Mouse (Mus musculus) forebrain, postnatal 0 days (tissue): ENCODE data around the gene S100a10. TPM values are rescaled to one million over a fixed set of nuclear protein-coding genes. Genes with fewer than 3 reads are reported as not detected.

Experiments
- ATAC-seq: fragments of 200-750 bp; cut with Nextera tagmentation; 2 replicates; pipeline ENCODE4 v1.8.0; 2017; ENCODE audit warnings: mild to moderate bottlenecking, moderate library complexity
- DNase-seq: peaks from one replicate; pipeline ENCODE4 v3.0.0-alpha.2; 2015
- H3K27ac ChIP-seq: fragments of 300-500 bp; sonication (generic); 2 replicates; pipeline ENCODE4 v1.5.1; 2014; ENCODE audit warnings: low read depth, mild to moderate bottlenecking, antibody characterized with exemption, low read length, moderate library complexity, mixed read lengths
- H3K27me3 ChIP-seq: fragments of 300-500 bp; sonication (generic); 2 replicates; pipeline ENCODE4 v1.6.1; 2014; ENCODE audit warnings: mild to moderate bottlenecking, low read length, mixed read lengths; ENCODE audit not compliant: insufficient read depth
- H3K36me3 ChIP-seq: fragments of 300-500 bp; sonication (generic); 2 replicates; pipeline ENCODE4 v1.6.1; 2014; ENCODE audit warnings: mild to moderate bottlenecking, moderate library complexity; ENCODE audit not compliant: insufficient read depth
- H3K4me1 ChIP-seq: fragments of 300-500 bp; sonication (generic); 2 replicates; pipeline ENCODE4 v1.6.1; 2014; ENCODE audit warnings: antibody characterized with exemption; ENCODE audit not compliant: insufficient read depth
- H3K4me2 ChIP-seq: fragments of 300-500 bp; sonication (generic); 2 replicates; pipeline ENCODE4 v1.6.1; 2014; ENCODE audit warnings: low read depth, mild to moderate bottlenecking, moderate library complexity
- H3K4me3 ChIP-seq: fragments of 300-500 bp; sonication (generic); 2 replicates; pipeline ENCODE4 v1.5.1; 2014; ENCODE audit warnings: low read depth, low read length, mixed read lengths
- H3K9ac ChIP-seq: fragments of 300-500 bp; sonication (generic); 2 replicates; pipeline ENCODE4 v1.6.1; 2014; ENCODE audit warnings: mild to moderate bottlenecking
- H3K9me3 ChIP-seq: fragments of 300-500 bp; sonication (generic); 2 replicates; pipeline ENCODE4 v1.6.1; 2016; ENCODE audit warnings: low read length
- CTCF ChIP-seq: sonication (generic); IDR thresholded peaks from 2 replicates; pipeline ENCODE4 v1.5.1; 2016; ENCODE audit warnings: antibody characterized with exemption, control low read depth, low read depth
- WGBS: fragments of 180-500 bp; shearing (Covaris S2); extraction: QIAGEN DNeasy Blood & Tissue Kit; methylation state at CpG from one replicate; pipeline ENCODE4 v1.1.7; 2014; 5-methylcytosine and 5-hydroxymethylcytosine counted together
- polyA plus RNA-seq: library from polyadenylated mRNA; unstranded; fragments of >200 nt; fragmentation: Nextera tagmentation; extraction: Ambion mirVana; gene quantifications from 2 replicates; pipeline ENCODE4 v1.2.1, GENCODE M21; 2015
- total RNA-seq: library from RNA; depleted of rRNA; stranded (reverse); fragments of >200 nt; gene quantifications from 2 replicates; pipeline ENCODE4 v1.2.3, GENCODE M21; 2014

The S100a10 gene
- total and polyA plus RNA-seq, 2 experiments from 2014 or later, result 139 to 187 TPM

DNA sequence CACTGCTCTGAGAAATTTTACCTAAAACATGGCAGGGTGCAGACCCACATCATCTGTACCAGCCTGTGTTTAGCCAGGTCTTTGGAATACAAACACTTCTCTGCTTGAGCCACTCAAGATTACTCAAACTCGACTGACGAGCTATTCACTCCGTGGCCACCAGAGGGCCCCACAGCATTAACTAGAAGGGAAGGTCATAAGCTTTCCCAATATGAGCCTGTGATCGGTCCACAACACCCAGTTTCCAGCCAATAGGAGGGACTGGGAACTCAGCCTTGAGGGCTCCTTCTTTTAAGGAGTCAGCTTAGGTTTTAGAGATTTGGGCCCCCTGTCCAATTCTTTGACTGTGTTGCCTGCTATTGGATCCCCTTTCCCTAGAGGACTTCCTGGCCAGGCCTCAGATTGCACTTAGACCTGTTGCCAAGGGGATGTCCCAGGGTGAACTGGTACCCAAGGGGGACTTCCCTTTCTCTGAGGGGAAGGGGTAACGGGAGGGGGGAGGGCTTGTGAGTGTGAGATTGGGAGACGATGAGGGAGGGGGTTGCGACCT, 7.7 kb upstream of the S100a10 start:
- DNase-seq, result peak; percentile 81
- 32% methylated on average over 7 of the region's 7 CpGs for WGBS
- H3K36me3 ChIP-seq, result no peaks in the 10 kb centered on the region
- H3K4me2 ChIP-seq, result no peak overlapping the region
- TF ChIP-seq CTCF, result peak; percentile 88
- H3K4me1 ChIP-seq, result no peaks in the 10 kb centered on the region
- no peak overlapping the region for H3K4me3 ChIP-seq
- no peak overlapping the region for H3K27ac ChIP-seq
- no peaks in the 10 kb centered on the region for H3K27me3 ChIP-seq
- no peak overlapping the region for H3K9ac ChIP-seq
- no peaks in the 10 kb centered on the region for H3K9me3 ChIP-seq
- peak; percentile 43 for ATAC-seq

DNA sequence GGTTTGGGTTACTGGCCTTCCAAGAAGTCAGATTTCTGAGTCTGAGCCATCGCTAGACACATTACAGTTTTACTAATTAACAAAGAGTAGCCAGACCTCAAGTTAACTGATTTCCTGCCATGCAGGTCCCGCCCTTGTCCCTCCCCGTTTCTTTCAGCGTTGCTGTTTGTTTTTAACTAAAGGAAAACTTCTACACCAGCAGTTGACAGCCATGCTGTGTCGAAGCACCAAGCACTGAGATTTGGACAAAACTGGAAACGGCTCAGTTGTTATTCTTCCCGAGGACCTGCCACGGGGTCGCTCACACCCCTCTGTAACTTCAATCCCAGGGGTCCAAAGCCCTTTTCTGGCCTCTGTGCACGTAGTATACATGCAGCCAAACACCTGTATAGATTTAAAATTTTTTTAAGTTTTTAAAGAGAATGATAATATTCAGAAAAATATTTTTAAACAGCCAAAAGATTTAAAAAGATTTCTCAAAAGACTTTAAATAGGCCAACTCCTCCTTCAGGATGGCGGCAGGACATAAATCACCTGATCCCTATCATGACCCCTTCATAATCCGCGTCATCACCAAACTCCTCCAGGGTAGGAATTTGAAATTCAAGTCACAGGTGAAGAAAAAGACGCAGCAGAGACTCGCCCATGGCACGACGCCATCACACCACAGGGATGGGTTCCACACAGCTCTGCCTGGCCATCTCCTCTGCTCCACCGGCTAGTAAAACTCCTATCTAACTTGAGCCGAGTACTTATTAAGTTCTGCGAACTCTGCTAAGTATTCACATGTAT, 6.9 kb upstream of the S100a10 start:
- Histone ChIP-seq H3K9me3 (no peaks in the 10 kb centered on the region), H3K4me3 (no peak overlapping the region), H3K27ac (no peak overlapping the region), H3K9ac (no peak overlapping the region), H3K27me3 (no peaks in the 10 kb centered on the region), H3K36me3 (no peaks in the 10 kb centered on the region), H3K4me1 (no peaks in the 10 kb centered on the region), H3K4me2 (no peak overlapping the region)
- WGBS, result 80% methylated on average over 20 of the region's 20 CpGs
- TF ChIP-seq CTCF, result no peak
- no peak for DNase-seq
- no peak for ATAC-seq

DNA sequence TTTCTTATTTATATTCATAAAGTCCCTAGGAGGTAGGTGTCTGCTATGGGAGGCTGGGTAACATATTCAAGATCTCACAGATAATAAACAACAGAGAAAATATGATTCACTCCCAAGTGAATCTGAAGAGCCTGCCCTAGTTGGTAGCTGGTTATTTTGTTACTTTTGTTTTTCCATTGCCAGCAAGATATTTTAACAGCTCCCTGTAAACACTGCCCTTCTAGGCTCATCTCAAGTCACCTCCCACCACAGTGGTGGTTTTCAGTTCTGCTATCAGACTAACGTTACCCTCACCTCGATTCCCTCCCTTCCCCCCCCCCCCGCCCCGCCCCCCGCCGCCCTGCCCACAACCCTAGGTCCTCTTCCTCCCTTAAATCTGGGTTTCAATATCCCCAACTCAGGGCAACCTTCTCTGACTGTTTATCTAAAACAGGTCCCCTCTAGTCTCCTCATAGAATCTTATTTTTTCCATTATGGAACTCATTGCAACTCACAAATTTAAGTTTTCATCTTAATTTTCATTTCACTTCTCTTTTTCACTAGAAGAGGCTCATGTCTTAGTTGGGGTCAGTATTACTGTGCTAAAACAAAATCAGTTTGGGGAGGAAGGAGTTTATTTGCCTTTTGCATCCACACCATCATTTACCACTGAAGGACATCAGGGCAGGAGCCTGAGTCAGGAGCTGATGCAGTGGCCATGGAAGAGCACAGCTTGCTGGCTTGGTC, 6.2 kb upstream of the S100a10 start:
- H3K9me3 ChIP-seq, result no peaks in the 10 kb centered on the region
- TF ChIP-seq CTCF, result no peak
- ATAC-seq (no peak), DNase-seq (no peak)
- no peaks in the 10 kb centered on the region for H3K4me1 ChIP-seq
- 64% methylated on average over 5 of the region's 6 CpGs for WGBS
- no peak overlapping the region for H3K27ac ChIP-seq
- H3K36me3 ChIP-seq, result no peaks in the 10 kb centered on the region
- H3K4me3 ChIP-seq, result no peak overlapping the region
- H3K27me3 ChIP-seq, result no peaks in the 10 kb centered on the region
- no peak overlapping the region for H3K9ac ChIP-seq
- H3K4me2 ChIP-seq, result no peak overlapping the region

DNA sequence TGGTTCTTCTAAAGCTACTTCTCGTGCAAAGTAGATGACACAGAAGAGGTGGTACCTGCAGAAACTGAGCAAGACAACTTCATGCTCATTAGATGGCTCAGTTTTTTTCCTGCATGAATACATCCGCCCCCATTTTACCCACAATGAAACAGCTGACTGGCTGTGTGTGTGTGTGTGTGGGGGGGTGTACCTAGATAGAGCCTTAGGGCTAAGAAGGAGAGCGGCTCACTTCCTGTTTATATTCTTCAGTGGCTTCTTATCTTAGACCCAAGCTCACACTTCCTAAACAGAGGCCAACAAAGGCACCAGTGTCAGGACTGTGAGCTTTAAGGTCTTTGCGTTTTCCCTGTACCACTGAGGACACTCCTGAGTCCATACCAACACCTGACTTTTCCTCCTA, 4.9 kb upstream of the S100a10 start:
- ATAC-seq (no peak), DNase-seq (no peak)
- no peak overlapping the region for H3K4me3 ChIP-seq
- TF ChIP-seq CTCF, result no peak
- H3K4me1 ChIP-seq, result no peaks in the 10 kb centered on the region
- H3K9me3 ChIP-seq, result no peaks in the 10 kb centered on the region
- no peak overlapping the region for H3K9ac ChIP-seq
- no peaks in the 10 kb centered on the region for H3K27me3 ChIP-seq
- H3K27ac ChIP-seq, result no peak overlapping the region
- WGBS, result 88% methylated on average over 4 of the region's 4 CpGs
- no peak overlapping the region for H3K4me2 ChIP-seq
- no peaks in the 10 kb centered on the region for H3K36me3 ChIP-seq

DNA sequence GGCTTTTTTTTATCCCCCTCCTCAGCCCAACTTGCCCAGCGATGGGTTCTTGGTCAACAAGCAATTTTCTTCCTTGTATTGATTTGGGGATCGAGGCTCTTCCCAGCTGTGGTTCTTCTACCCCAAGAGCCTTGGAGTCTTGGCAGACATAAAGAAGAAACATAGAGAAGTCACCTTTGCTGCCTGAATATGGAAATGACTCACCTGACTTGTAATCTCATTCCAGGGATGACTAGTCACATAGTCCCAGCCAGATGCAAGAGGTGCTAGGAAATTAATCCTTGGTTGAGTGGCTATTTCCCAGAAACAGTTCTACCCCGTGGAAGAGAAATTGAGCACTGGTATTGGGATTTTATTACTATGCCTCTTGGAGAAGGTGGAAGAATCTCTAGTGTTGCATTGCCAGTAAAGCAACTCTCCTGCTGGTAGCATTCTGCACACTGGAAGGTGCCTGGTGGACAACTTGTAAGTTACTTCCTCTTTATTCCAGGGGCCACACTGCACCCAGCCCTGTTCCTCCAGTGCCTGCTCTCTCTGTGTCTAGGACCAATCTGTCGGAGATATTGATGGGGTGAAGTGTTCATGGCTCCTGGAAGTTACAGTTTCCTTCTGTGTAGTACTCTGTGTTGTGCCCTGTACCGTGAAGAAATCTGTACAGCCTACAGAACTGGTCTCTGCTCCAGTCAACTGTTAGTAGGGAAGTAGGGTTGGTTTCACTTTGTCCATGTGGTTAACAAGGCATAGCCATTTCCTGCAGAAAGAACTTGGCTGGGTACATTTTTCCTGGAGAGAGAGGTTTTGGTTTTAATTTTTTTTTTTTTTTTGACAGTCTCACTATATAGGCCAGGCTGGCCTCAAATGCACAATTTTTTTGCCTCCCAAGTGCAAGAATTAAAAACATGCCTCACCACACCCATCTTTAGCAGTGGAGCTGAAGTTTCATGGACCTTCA, 2.7 kb upstream of the S100a10 start:
- DNase-seq (no peak), ATAC-seq (no peak)
- Histone ChIP-seq H3K9me3 (no peaks in the 10 kb centered on the region), H3K27me3 (no peaks in the 10 kb centered on the region), H3K36me3 (no peaks in the 10 kb centered on the region), H3K4me2 (no peak overlapping the region), H3K4me3 (no peak overlapping the region), H3K27ac (no peak overlapping the region), H3K4me1 (peaks cover 4% of the 10 kb centered on the region; the same call in 1 of the 2 replicates), H3K9ac (no peak overlapping the region)
- no peak for TF ChIP-seq CTCF
- 93% methylated on average over 5 of the region's 5 CpGs for WGBS

DNA sequence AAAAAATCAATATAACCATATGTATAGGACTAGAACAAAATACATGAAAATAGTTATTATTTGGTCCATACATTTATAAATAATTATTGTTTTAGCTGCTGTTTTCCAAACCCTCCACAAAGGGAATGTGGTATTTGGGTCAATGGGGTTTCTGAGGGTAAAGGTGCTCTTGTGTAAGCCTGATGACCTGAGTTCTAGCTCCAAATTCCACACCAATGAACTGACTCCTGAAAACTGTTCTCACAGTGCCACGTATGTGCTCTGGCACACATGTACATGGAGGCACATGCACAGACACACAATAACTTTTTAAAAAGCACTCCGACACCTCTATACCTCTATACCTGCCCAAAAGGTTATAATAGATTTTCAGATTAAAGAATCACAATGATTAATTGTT, 1.6 kb upstream of the S100a10 start:
- Histone ChIP-seq H3K27ac (no peak overlapping the region), H3K9me3 (no peaks in the 10 kb centered on the region), H3K9ac (no peak overlapping the region), H3K4me2 (no peak overlapping the region), H3K4me1 (peaks cover 4% of the 10 kb centered on the region), H3K27me3 (no peaks in the 10 kb centered on the region), H3K36me3 (no peaks in the 10 kb centered on the region), H3K4me3 (no peak overlapping the region)
- TF ChIP-seq CTCF, result no peak
- DNase-seq, result no peak
- ATAC-seq, result no peak
- 93% methylated on average over 2 of the region's 2 CpGs for WGBS
